Mouse (Mus musculus): ENCODE data around the gene Ifitm3. TPM values are rescaled to one million over a fixed set of nuclear protein-coding genes. Genes with fewer than 3 reads are reported as not detected.
A peak's percentile ranks its signal among the peaks of the same experiment; 100 is the strongest.
"Not testable (repeated sequence)": the region's sequence is repeated elsewhere in the genome, so short reads cannot be mapped to it uniquely, and the experiment has no call there.

Gene Ifitm3
- total and polyA plus RNA-seq, 2 experiments from 2014 or later = 35.9 to 78.8 TPM

DNA sequence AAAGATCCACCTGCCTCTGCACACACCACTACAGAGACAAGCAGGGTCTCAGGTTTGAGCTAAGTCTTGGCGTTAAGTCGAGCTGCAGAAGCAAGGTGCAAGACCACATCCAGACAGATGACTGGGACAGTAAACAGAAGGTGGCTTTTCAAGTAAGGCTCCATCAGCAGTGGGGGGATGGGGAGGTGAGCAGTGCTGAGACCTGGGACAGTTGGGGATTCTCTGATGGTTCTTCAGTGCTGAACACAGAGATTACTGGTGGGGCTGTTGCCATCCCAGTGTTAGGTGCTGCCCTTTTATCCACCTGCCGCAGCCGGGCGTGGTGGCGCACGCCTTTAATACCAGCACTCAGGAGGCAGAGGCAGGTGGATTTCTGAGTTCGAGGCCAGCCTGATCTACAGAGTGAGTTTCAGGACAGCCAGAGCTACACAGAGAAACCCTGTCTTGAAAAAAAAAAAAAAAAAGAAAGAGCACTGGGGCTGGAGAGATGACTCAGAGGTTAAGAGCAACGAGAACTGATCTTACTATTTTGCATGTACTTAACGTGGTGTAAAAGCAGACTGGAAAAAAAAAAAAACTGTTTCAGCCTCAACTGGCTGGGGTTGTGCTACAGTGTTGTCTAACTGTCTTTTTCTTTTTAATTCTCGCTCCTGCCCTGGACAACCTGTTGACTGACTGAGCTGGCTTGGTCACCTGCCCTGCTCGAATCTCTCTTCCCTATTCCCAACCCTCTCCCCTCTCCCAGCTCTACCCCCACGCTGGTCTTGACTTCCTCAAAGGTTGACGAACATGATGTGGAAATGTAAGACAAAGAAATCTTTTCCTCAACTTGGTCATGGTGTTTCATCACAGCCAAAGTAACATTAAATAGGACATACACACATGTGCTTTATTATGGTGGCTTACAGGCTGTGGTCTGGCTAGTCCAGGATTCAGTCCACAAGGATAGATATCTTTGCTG lies 11.2 kb upstream of the Ifitm3 start:
- H3K4me2 ChIP-seq (ENCODE audit: low read depth) = no peak overlapping the region
- no peaks in the 10 kb centered on the region for H3K4me1 ChIP-seq (ENCODE audit: insufficient read depth)
- H3K9me3 ChIP-seq (ENCODE audit: low read length) = no peaks in the 10 kb centered on the region
- no peaks in the 10 kb centered on the region for H3K36me3 ChIP-seq (ENCODE audit: insufficient read depth)
- no peak overlapping the region for H3K27ac ChIP-seq (ENCODE audit: low read depth, low read length)
- DNase-seq = no peak
- ATAC-seq = no peak
- no peaks in the 10 kb centered on the region for H3K27me3 ChIP-seq (ENCODE audit: insufficient read depth, low read length)
- no peak overlapping the region for H3K4me3 ChIP-seq (ENCODE audit: low read depth, low read length)
- 86% methylated on average over 14 of the region's 14 CpGs for WGBS
- no peak for TF ChIP-seq CTCF (IDR thresholded peaks at IDR 0.05; ENCODE audit: low read depth)
- H3K9ac ChIP-seq = no peak overlapping the region

DNA sequence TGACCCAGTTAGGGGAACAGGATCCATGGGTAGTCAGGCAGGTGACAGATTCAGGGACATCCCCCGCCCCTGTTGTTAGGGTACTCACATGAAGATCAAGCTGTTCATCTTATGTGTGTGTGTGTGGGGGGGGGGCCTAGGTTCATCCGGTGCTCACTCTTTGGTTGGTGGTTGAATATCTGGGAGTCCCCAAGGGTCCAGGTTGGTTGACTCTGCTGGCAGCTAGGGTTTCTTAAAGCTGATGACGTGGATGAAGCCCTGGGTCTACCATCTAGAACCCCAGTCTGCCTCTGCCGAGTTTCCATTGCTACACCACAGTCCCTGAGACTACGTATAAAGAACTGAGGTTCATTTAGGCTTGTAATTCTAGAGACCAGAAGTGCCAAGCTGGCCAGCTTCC lies 8.5 kb upstream of the Ifitm3 start:
- Histone ChIP-seq H3K4me3 (ENCODE audit: low read depth, low read length) (no peak overlapping the region), H3K36me3 (ENCODE audit: insufficient read depth) (no peaks in the 10 kb centered on the region), H3K9ac (no peak overlapping the region), H3K27ac (ENCODE audit: low read depth, low read length) (no peak overlapping the region), H3K4me2 (ENCODE audit: low read depth) (no peak overlapping the region), H3K9me3 (ENCODE audit: low read length) (no peaks in the 10 kb centered on the region), H3K27me3 (ENCODE audit: insufficient read depth, low read length) (no peaks in the 10 kb centered on the region), H3K4me1 (ENCODE audit: insufficient read depth) (no peaks in the 10 kb centered on the region)
- TF ChIP-seq CTCF (IDR thresholded peaks at IDR 0.05; ENCODE audit: low read depth) = no peak
- no peak for ATAC-seq
- no peak for DNase-seq
- WGBS = 90% methylated on average over 5 of the region's 5 CpGs

DNA sequence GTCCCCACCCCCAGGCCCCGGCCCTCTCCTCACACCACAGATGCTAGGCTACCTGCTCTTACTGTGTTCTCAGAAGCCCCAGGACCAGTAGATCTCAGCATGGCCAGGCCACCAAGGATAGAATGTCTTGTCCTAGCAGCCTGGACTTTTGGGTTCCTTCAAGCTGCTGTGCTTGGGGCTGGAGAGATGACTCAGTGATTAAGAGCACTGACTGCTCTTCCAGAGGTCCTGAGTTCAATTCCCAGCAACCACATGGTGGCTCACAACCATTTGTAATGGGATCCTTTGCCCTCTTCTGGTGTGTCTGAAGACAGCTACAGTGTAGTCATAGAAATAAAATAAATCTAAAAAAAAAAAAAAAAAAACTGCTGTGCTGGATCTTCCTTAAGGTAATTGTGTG lies 7.3 kb upstream of the Ifitm3 start, which contains the start of gene Ifitm6:
Gene Ifitm6, minus strand, starts transcription at position 101 of the 400 bp plus-strand sequence.
- H3K4me3 ChIP-seq (ENCODE audit: low read depth, low read length); H3K4me2 ChIP-seq (ENCODE audit: low read depth); H3K4me1 ChIP-seq (ENCODE audit: insufficient read depth); H3K9ac ChIP-seq; H3K27me3 ChIP-seq (ENCODE audit: insufficient read depth, low read length); ATAC-seq; DNase-seq; H3K27ac ChIP-seq (ENCODE audit: low read depth, low read length); H3K9me3 ChIP-seq (ENCODE audit: low read length); H3K36me3 ChIP-seq (ENCODE audit: insufficient read depth): not testable (repeated sequence)
- WGBS = 85% methylated on average over 1 of the region's 1 CpGs

DNA sequence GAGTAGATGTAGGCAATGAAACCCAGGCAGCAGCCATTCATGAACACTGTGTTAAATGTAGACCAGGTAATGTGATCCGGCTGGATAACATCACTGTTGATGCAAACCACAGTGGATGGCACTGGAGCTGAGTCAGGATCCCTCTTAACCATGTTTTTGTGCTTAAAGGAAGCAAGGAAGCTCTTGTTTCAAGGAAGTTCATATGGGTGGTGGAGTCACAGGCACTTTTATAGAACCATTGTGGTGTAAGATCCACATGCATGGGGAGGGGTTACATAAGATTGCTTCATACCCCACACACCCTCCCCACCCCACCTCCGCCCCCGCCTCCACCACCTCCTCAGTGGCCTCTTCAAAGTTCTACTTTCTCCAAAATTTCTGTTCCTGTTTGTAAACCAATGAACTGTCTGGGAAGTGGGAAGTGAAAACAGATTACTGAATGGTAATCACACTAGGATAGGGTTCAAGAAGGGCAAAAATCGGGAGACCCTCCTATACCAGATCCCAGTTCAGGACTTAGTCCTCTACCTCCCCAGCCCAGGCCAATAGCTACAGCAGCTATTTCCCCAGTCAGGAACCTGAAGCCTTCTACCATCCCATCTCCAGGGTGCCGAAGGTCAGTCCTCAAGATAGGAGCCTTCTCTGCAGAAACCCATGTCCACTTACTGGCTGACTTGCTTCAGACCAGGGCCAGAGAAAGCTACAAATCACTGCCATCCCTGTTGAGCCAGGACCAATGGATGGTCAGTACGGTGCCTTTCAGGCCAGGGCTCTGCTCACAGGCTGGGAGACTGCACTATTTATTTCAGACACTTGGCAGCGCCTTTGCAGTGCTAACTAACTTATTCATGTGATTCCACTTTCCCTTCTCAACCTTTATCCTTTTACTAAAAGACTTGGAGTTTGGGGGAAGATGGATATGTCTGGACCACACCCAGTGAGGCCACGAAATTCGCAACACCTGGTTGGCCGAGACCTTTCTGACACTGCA lies 6.4 kb upstream of the Ifitm3 start:
- no peak overlapping the region for H3K27ac ChIP-seq (ENCODE audit: low read depth, low read length)
- WGBS = 87% methylated on average over 10 of the region's 10 CpGs
- no peak overlapping the region for H3K9ac ChIP-seq
- ATAC-seq (no peak), DNase-seq (no peak)
- no peaks in the 10 kb centered on the region for H3K9me3 ChIP-seq (ENCODE audit: low read length)
- H3K4me1 ChIP-seq (ENCODE audit: insufficient read depth) = no peaks in the 10 kb centered on the region
- H3K4me3 ChIP-seq (ENCODE audit: low read depth, low read length) = no peak overlapping the region
- no peak overlapping the region for H3K4me2 ChIP-seq (ENCODE audit: low read depth)
- no peak for TF ChIP-seq CTCF (IDR thresholded peaks at IDR 0.05; ENCODE audit: low read depth)
- no peaks in the 10 kb centered on the region for H3K36me3 ChIP-seq (ENCODE audit: insufficient read depth)
- no peaks in the 10 kb centered on the region for H3K27me3 ChIP-seq (ENCODE audit: insufficient read depth, low read length)

GRCm38 (mm10) chr7:141011238-141011770 lies 734 bp upstream of the Ifitm3 start:
- TF ChIP-seq CTCF (IDR thresholded peaks at IDR 0.05; ENCODE audit: low read depth) = no peak
- Histone ChIP-seq H3K36me3 (ENCODE audit: insufficient read depth) (no peaks in the 10 kb centered on the region), H3K9me3 (ENCODE audit: low read length) (no peaks in the 10 kb centered on the region), H3K4me2 (ENCODE audit: low read depth) (no peak overlapping the region), H3K4me1 (ENCODE audit: insufficient read depth) (no peaks in the 10 kb centered on the region), H3K4me3 (ENCODE audit: low read depth, low read length) (no peak overlapping the region), H3K9ac (no peak overlapping the region), H3K27ac (ENCODE audit: low read depth, low read length) (no peak overlapping the region), H3K27me3 (ENCODE audit: insufficient read depth, low read length) (no peaks in the 10 kb centered on the region)
- DNase-seq (no peak), ATAC-seq (no peak)
- WGBS = 95% methylated on average over 7 of the region's 7 CpGs

DNA sequence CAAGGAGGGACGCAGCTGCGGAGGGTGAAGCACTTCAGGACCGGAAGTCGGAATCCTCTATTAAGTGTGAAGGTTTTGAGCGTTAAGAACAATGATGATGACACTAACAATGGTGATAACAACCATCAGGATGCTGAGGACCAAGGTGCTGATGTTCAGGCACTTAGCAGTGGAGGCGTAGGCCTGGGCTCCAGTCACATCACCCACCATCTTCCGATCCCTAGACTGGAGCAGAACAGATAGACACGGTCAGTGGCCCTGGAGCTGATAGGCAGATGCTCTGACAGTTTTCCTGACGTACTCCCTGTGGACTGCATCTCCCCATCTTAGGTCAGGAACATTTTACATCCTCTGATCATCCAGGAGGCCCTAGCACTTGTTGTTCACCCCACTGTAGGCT lies 905 bp downstream of the Ifitm3 start:
- Histone ChIP-seq H3K4me3 (ENCODE audit: low read depth, low read length) (no peak overlapping the region), H3K4me1 (ENCODE audit: insufficient read depth) (no peaks in the 10 kb centered on the region), H3K4me2 (ENCODE audit: low read depth) (0 out of 2 replicates have a peak overlapping the region, but pooled peaks have one; percentile 13), H3K36me3 (ENCODE audit: insufficient read depth) (no peaks in the 10 kb centered on the region), H3K27me3 (ENCODE audit: insufficient read depth, low read length) (no peaks in the 10 kb centered on the region), H3K9ac (no peak overlapping the region), H3K9me3 (ENCODE audit: low read length) (no peaks in the 10 kb centered on the region), H3K27ac (ENCODE audit: low read depth, low read length) (no peak overlapping the region)
- ATAC-seq = no peak
- no peak for TF ChIP-seq CTCF (IDR thresholded peaks at IDR 0.05; ENCODE audit: low read depth)
- 90% methylated on average over 9 of the region's 9 CpGs for WGBS
- DNase-seq = no peak
